Mouse (Mus musculus): ENCODE results near the gene Gp2.

Gene Gp2

DNA sequence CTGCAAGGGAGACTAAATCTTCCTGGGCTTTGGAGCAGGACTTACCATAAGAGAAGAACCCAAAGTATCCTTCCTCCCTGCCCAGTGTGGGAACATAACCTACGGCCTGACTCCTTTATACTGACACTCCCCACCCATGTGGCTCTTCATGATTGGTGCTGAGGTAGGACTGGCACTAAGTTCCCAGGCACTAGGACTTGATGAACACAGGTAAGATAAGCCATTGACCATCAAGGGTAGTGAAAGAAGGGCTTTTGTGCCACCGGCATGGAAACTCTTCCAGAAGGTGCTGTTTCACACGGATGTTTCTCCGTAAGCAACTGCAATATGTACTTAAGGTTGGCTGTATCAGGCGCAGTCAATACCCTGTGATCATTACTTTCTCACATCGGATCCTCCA is at the start of gene Gp2:
TSS of gene Gp2 (minus strand) at position 101 of the 400 bp plus-strand sequence.
- DNase-seq (ENCODE audit: low spot score), result no peak

DNA sequence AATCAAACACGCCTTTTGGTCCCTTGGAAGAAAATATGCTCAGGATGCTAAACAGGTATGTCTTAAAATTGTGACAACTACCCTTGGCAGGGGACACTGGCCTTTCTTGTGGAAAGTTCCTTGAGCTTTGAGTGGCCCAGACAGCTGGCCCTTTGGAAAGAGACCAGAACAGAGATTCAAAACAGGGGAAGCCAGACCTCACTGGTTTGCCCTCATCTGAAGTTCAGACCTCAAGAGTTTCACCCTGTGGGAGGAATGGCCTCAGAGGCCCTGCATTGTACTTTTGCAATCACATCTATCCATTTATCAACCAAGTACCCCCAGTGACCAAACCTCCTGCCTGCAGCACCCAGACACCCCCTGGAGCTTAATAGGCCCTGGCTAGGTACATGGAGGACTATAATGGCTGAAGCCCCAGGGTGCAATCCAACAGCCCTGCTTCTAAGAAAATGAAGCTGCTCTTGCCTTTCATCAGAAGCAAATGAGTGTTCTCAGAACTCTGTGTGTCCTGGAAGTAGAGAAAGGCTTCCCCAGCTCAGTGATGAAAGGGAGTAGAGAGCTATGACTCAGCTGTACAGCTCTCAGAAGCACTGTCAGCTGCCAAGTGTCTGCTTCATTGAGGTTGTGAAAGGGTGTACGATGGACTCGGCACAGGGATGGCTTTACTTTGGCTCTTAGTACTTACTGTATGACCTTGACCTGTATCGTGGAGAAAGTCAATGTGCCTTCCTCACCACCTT is 31.1 kb upstream of the Gp2 start:
- DNase-seq (ENCODE audit: low spot score), result no peak

DNA sequence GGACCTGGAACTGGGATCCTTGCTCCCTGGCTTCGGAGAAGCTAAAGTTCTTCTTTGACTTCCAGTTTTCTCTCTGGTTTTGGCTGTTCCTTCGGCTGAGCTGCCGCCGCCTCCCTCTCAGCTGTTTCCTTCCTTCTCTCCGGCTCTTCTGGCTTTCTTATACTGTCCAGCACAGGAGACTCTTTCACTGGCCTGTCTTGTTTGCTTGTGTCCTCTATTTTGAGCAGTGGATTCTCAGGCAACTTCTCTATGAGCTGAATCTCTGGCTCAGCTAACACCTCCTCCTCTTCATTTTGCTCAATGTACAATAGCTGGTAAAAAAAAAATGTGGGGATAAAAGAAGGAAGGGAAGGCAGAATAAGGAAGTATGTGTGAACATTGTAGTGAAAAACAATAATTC is 27.6 kb upstream of the Gp2 start:
- no peak for DNase-seq (ENCODE audit: low spot score)

DNA sequence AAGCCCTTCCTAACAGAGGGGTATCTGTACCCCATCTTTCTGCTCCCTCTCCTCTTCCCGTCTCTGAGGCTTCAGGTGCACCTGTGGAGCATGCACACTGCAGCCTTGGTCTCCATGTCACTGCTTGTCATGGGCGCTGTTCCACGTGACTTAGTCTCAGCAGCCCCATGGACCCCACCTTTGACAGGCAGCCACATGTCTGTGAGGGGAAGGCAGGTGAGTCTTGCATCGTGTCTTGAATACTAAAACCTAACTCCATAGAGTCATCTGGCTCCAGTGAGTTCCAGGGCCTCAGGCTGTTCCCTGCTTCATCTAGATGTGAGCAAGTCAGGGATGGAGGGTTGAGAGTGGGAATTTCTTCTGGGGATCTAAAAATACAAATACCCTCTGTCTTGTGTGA is 25.1 kb upstream of the Gp2 start:
- no peak for DNase-seq (ENCODE audit: low spot score)

DNA sequence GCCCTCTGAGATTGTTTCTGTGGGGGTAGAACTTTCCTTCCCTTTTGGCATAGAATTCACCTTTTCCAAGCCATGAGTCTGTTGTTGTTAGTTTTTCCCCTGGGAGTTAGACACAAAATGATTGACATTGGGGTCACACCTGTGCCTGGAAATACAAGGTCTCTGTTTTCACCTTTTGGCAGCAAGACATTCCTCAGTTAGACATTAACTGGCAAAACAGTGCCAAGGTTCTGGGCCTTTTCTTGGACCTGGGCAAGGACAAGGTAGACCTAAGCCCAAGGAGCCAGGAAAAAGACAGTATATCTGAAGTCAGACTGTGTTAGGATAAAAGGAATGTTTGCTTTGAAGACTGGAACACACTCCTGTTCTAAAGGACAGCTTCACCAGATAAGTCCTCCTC is 20.2 kb upstream of the Gp2 start, which contains the start of gene Umod:
TSS of gene Umod (minus strand) at position 27 of the 400 bp plus-strand sequence.
- no peak for DNase-seq (ENCODE audit: low spot score)

DNA sequence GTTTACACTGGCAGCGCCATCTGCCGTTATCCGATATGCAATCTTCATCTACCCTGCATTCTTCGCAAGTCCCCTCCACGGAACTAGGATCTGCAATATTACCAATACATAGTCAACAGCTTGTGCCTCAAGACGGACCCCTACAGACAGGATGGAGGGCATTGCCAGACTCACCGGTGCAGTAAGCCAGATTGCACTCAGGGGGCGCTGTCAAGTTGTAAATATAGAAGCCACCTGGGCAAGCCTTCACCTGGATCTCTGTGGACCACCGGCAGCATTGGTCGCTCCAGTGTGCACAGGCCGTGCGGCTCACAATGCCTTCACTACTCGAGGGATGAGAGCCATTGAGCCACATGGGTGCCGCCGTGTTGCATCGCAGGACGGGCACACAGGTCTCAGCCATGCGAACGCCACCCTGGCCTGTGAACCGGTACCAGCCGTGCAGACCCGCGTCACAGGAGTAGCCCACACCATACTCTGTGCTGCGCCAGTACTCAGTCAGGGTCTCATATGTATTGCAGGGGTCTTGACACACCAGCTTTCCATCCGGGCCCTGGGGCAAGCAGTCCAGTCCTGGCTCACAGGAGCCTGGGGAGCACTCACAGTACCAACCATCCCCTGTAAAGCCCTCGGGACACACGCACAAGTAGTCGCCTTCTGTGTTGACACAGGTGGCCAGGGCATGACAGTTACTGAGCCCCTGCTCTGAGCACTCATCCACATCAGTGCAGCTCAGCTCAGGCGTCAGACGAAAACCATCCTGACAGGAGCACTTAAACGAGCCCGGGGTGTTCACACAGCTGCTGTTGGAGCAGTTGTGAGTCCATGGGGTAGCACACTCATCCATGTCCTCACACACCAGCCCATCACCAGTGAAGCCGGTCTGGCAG is 17.7 kb upstream of the Gp2 start:
- no peak for DNase-seq (ENCODE audit: low spot score)

DNA sequence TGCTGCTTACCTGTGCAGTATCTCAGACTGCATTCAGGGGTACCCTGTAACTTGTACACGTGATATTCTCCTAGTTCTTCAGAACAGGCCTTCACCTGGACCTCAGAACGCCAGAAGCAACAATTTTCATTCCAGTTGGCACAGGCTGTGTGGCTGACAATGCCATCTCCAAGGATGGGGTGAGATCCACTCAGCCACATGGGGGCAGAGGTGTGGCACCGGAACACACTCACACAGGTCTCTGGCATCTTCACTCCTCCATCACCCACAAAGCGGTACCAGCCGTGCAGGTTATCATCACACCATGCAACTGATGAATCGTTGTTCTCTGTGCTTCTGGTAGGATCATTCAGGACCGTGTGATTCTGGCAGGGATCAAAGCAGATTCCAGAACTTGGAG is 4.9 kb downstream of the Gp2 start:
- DNase-seq (ENCODE audit: low spot score), result no peak

DNA sequence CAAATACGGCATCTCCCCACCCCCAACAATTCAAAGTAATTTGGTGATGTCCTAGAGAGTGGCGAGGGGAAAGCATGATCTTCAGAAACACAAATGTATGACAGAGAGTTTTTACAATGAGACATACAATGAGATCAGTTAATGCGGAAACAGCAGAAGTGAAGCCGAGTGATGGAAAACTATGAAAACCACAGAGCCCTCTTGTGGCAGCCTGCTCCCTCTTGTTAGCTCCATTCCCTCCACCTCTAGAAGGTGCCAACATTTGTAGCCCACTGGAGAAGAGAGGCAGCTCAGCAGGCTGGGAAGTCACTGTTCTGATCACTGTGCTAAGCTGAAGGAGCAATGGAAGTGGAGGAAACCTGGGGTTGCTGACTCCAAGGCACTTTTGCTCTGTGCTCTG is 15.2 kb downstream of the Gp2 start:
- no peak for DNase-seq (ENCODE audit: low spot score)

DNA sequence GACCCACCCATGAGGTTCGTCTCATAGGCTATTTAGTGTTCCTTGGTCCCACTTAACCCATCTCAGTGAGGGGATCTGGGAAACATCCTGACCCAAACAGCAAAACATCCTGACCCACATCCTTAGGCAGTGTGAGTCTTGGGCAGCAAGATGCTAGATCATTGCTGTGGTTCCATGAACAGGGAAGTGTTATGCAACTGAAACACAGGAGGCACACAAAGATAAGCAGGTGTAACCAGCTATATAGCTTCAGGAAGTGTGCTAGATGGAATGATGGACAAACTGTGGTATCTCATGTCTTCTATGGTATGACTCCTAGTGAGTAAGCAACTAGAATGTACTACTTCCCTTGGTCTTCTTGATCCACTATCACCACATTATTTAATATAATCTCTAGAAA is 17.1 kb downstream of the Gp2 start:
- DNase-seq (ENCODE audit: low spot score), result no peak

DNA sequence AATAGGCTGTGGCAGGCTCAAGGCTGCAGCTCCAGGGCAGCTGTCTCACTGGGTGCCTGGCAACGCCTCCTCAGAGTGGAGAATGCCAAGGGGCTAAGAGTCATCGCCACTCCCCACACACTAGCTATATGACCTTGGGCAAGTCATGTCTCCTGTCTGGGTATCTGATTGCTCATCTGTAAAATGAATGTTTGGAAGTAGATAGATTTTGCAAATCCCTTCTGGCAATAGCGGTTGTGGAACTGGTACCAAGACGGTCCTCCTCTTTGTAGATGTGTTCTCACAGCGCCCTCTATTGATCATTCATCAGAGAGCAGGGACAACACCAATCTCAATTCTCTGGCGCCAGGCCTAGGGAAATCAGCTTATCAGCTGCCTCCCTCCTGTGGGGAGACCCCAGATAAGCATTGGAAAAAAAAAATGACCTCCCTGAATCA is 31.9 kb downstream of the Gp2 start:
- DNase-seq (ENCODE audit: low spot score), result no peak

DNA sequence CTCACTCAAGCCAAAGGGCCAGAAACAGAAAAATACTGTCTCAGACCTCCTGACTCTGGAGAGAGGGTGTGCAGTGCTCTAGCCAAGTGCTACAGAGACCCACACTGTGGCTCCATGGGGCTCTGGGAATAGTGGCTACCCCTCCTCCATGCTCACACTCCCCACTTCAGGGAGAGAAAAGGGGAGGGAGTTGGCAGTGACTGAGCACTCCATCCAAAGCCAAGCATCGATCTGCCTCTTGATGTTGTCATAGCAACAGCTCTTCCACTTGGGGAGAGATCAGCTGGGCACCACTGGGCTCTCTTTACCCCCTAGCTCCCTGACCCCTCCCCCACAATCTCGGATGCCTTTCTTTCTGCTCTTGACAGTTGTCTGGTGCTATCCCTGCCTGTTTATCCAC is 38.4 kb downstream of the Gp2 start:
- no peak for DNase-seq (ENCODE audit: low spot score)

DNA sequence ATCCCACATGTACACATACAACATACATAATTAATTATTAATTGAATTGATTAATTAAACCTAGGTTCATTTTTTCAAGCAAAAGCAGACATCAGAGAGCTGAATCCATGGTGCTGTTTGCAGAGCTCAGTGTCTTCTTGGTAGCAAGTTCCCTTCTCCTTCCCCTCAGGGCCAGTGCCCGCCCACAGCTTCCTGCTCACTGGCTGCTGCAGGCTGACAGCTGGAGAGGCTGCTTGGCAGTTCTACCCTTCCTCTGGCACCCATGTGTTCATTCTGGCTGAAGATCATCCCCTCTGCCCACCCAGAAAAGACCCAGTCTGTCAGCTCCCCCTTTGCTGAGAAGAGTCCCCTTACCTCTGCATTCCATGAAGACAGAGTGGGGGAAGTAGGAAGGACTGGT is 40.6 kb downstream of the Gp2 start:
- no peak for DNase-seq (ENCODE audit: low spot score)

DNA sequence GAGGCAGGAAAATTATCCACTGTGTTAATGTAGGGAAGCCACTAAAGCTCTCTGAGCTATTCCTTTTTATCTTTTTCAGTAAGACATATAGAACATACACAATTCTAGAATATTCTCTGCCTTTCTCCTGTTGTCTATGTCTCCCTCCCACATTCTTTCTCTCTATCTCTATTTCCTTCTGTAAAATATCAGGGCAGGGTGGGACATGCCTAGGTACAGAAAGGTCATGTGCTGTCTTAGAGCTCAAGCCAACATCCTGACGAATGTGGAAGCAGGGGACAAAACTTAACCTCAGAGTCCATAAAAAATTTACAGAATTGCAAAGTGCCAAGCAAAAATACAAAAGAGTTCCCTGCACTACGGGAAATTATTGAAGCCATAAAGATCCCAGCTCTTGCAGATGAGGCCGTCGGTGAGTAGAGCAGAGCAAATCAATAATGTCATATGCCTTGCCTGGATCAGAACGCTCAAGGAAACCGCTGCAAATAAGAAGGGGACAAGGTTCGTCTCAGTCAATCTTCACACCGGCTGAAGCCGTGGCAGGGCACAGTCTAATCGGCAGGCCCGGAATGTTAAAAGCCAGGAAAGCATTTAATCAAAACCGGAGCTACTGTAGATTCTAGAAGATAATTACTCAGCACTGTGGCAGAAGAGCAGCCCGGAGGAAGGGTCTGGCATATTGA is 64.9 kb downstream of the Gp2 start:
- no peak for DNase-seq (ENCODE audit: low spot score)
